Mouse (Mus musculus) cerebellum, postnatal 10 days (tissue): Measurements from ENCODE around the gene Socs3.

Experiments
- DNase-seq, 2 experiments: peaks; one replicate each; pipeline ENCODE4 v3.0.0; 2021; ENCODE audit warnings: mixed read lengths in 2 of 2

Gene Socs3

GRCm38 (mm10) chr11:117972656-117973558, 3.1 kb upstream of the Socs3 start:
- no peak for DNase-seq

GRCm38 (mm10) chr11:117971646-117972242, 1.9 kb upstream of the Socs3 start:
- no peak for DNase-seq

- no peak for DNase-seq
These were observed 1.3 kb upstream of the Socs3 start for GRCm38 (mm10) chr11:117971100-117971499.

- peak; percentile 97 to 98 for DNase-seq
These were observed 525 bp downstream of the Socs3 start for GRCm38 (mm10) chr11:117969100-117969944.

DNA sequence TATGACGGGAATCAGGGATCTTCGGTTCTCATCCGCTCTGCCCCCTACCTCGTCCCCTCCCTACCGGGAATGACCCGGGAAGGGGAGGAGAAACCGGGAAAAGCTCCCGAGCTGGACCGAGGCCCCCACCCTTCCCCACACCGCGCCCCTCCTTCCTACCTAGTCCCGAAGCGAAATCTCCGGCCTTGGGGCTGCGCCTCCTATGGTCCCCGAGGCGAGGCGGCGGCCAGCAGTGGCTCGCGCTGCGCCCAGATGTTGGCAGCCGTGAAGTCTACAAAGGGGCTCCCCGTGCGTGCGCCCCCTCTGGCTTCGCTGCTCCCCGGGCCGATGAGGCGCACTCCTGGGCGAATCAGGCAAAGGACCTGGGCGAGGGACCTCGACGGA, 1.1 kb downstream of the Socs3 start:
- DNase-seq, result peak in 1 of 2 experiments; percentile 67

- DNase-seq, result peak; percentile 61 to 75
These were observed 1.7 kb downstream of the Socs3 start for GRCm38 (mm10) chr11:117968016-117968671.

GRCm38 (mm10) chr11:117967249-117968015, 2.4 kb downstream of the Socs3 start:
- DNase-seq, result peak; percentile 91 to 94

- peak; percentile 94 to 95 for DNase-seq
These were observed 3.2 kb downstream of the Socs3 start for GRCm38 (mm10) chr11:117966506-117967100.

- DNase-seq, result peak; percentile 62 to 63
These were observed 4.3 kb downstream of the Socs3 start for GRCm38 (mm10) chr11:117965561-117965981.

DNA sequence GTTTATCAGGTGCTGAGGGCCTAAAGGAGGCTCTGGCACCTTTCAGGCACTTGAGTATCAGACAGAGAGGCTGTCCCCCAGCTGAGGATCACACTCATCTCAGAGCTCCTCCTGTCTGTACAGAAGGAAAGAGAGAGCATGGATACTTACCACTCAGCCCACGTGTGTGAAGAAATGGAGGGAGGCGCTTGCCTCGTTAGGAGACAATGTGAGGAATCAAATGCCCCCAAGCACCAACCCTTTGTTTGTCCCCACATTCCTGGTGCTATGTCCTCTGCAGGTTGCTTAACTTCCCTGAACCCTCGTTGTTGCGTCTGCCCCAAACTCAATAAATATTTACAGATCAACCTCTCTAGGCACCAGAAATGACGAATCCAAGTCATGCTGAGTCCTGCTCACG, 4.8 kb downstream of the Socs3 start:
- DNase-seq, result no peak

DNA sequence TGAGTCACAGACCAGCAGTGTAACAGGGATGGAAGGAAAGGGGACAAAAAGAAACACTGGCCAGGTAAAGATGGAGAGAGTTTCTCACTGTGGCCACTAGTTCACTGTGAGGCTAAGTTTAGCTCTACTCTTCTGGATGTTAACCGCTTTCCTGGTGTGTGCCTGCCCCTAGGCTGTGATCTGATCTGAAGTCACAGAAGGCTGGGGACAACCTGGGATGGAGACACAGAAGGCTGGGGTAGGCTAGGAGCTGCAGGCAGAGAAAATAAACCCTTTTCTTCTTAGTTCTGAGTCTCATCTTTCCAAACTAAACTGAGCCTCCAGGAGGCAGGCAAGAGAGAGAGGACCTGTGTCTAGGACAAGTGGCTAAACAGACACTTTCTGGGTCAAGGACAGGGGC, 5.6 kb downstream of the Socs3 start:
- DNase-seq, result peak in 1 of 2 experiments; percentile 30

- no peak for DNase-seq
These were observed 6.0 kb downstream of the Socs3 start for GRCm38 (mm10) chr11:117963872-117964271.

DNA sequence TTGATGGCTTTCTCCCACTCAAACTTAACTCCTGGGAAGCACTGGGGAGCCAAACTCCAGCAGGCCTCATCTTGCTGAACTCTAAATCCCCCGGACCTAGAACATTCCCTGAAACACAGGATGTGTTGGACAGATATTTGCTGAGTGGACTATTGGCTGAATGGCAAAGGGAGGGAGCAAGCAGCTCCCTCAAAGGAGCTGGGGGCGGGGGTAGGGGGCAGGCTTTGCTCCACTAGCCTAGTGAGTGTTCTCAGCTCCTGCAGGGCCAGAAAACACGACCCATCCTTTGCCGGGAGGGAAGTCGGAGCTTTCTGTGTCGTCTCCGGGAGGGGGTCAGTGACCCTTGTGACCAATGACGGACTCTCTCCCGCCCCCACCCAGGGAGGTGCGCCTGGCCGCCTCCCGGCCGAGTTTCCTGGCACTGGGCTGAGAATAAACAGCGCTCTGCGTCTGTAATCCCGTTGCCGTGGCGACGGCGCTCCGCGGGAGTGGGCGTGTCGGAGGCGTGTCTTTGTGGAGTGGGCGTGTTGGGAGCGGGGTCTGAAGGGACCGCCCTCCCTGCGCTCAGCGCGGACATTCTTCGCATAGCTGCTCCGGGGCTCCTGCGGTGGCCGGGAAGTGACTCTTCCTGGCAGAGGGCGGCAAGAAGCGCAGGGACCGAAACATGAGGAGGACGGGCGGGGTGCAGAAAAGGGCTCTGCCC, 6.6 kb downstream of the Socs3 start:
- peak; percentile 97 to 98 for DNase-seq

- peak in 1 of 2 experiments; percentile 53 for DNase-seq
These were observed 7.4 kb downstream of the Socs3 start for GRCm38 (mm10) chr11:117962228-117963067.

- no peak for DNase-seq
These were observed 9.2 kb downstream of the Socs3 start for GRCm38 (mm10) chr11:117960601-117961000.

GRCm38 (mm10) chr11:117959741-117960381, 10.0 kb downstream of the Socs3 start:
- no peak for DNase-seq

DNA sequence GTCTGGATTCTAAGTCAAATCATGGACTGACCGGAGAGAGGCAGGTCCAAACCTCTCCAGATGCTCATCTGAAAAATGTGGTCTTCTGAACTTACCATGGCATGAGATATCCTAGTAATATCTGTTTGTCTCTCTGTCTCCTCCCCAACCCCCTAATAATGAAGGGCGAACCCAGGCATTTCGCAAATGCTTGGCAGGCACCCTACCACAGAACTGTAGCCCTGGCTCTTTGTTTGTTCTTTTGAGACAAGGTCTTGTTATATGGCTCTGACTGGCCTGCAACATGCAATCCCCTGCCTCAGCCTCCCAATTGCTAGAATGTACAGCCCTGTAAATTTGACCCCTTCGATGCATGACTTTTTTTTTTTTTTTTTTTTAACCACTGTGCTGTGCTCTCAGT, 10.7 kb downstream of the Socs3 start:
- DNase-seq, result no peak

- no peak for DNase-seq
These were observed 11.7 kb downstream of the Socs3 start for GRCm38 (mm10) chr11:117958197-117958596.

GRCm38 (mm10) chr11:117955621-117956020, 14.2 kb downstream of the Socs3 start:
- no peak for DNase-seq
